8 mouse cellular contexts compared by ENCODE assay signal in genomic region chr11:107325739-107326725, GRCm38 (mm10).
A peak's percentile ranks its signal among the peaks of the same experiment; 100 is the strongest.
DNase-seq lines count a peak whose midpoint lies in the region.

No protein-coding gene starts in this region.

- peaks cover 20% of the 10 kb centered on the region for H3K4me1 ChIP-seq in forebrain, embryonic 10.5 days

- 51% methylated on average over 14 of the region's 14 CpGs for WGBS in forebrain, embryonic 10.5 days

- no peaks in the 10 kb centered on the region for H3K27me3 ChIP-seq in forebrain, embryonic 10.5 days (ENCODE audit: poor library complexity, severe bottlenecking)

- peaks cover 8% of the 10 kb centered on the region; the same call in 1 of the 2 replicates for H3K9me3 ChIP-seq in forebrain, embryonic 10.5 days

- no peak overlapping the region for H3K4me3 ChIP-seq in forebrain, embryonic 10.5 days

- peak overlapping the region; percentile 71 for H3K27ac ChIP-seq in forebrain, embryonic 10.5 days

- DNase-seq in gastrocnemius, adult 18-20 months (ENCODE audit: low spot score), result peak; percentile 24
- no peak for DNase-seq in gastrocnemius, adult 8-10 months (ENCODE audit: low spot score in 2 of 2)
- DNase-seq in R1 (ENCODE audit: low read depth, low spot score), result peak; percentile 57
- DNase-seq in forebrain, embryonic 10.5 days (ENCODE audit: extremely low spot score, low spot score), result no peak
- peak; percentile 38 for DNase-seq in lung, postnatal 14 days
- DNase-seq in frontal cortex, adult 2 months (ENCODE audit: extremely low spot score in 1 of 2, low spot score in 1 of 2), result no peak
- DNase-seq in adipocyte (ENCODE audit: low spot score), result no peak
- DNase-seq in frontal cortex, postnatal 25 days (ENCODE audit: low spot score in 2 of 2), result no peak

- H3K36me3 ChIP-seq in forebrain, embryonic 10.5 days (replicated peaks), result peaks cover 20% of the 10 kb centered on the region

Comparison
In these comparisons a context has a peak if more than half of its experiments do, and no peak if none do; other contexts are left out.
1. DNase-seq: peak in gastrocnemius, adult 18-20 months (single experiment), R1 (single experiment) and lung, postnatal 14 days (single experiment); none in gastrocnemius, adult 8-10 months (0 of 2), forebrain, embryonic 10.5 days (single experiment), frontal cortex, adult 2 months (0 of 2), adipocyte (single experiment) and frontal cortex, postnatal 25 days (0 of 2).